Mouse (Mus musculus): ENCODE results near the gene Birc3. TPM values are rescaled to one million over a fixed set of nuclear protein-coding genes. Genes with fewer than 3 reads are reported as not detected.

Gene Birc3
- polyA plus RNA-seq (2014; fragmentation: Illumina TruSeq; extraction: RNeasy Lipid Tissue Mini Kit (QIAGEN cat#74804); ENCODE audit: low read depth, low replicate concordance) = 32.0 TPM

GRCm38 (mm10) chr9:7872775-7873439 lies at the start of gene Birc3:
Gene Birc3 (minus strand): TSS chr9:7873186.

GRCm38 (mm10) chr9:7836905-7837805 lies 35.8 kb downstream of the Birc3 start, which contains the start of gene Birc2:
Gene Birc2 (minus strand): TSS chr9:7837064.

Other genes with a start within 250 kb of the Birc3 start
- gene Mmp20, start 245.0 kb downstream of the Birc3 start, polyA plus RNA-seq (2014; fragmentation: Illumina TruSeq; extraction: RNeasy Lipid Tissue Mini Kit (QIAGEN cat#74804); ENCODE audit: low read depth, low replicate concordance) = not detected
- 65.5 TPM for gene Mmp7, start 181.1 kb downstream of the Birc3 start, polyA plus RNA-seq (2014; fragmentation: Illumina TruSeq; extraction: RNeasy Lipid Tissue Mini Kit (QIAGEN cat#74804); ENCODE audit: low read depth, low replicate concordance)
- 102 TPM for gene Tmem123, start 109.1 kb downstream of the Birc3 start, polyA plus RNA-seq (2014; fragmentation: Illumina TruSeq; extraction: RNeasy Lipid Tissue Mini Kit (QIAGEN cat#74804); ENCODE audit: low read depth, low replicate concordance)
- gene Birc2, start 36.1 kb downstream of the Birc3 start, polyA plus RNA-seq (2014; fragmentation: Illumina TruSeq; extraction: RNeasy Lipid Tissue Mini Kit (QIAGEN cat#74804); ENCODE audit: low read depth, low replicate concordance) = 45.5 TPM
- gene Yap1, start 131.4 kb upstream of the Birc3 start, polyA plus RNA-seq (2014; fragmentation: Illumina TruSeq; extraction: RNeasy Lipid Tissue Mini Kit (QIAGEN cat#74804); ENCODE audit: low read depth, low replicate concordance) = 59.1 TPM
- 6.8 TPM for gene Cfap300, start 169.6 kb upstream of the Birc3 start, polyA plus RNA-seq (2014; fragmentation: Illumina TruSeq; extraction: RNeasy Lipid Tissue Mini Kit (QIAGEN cat#74804); ENCODE audit: low read depth, low replicate concordance)

All from adipose tissue, adult 10 weeks (tissue).